Mouse (Mus musculus) heart, embryonic 14.5 days (tissue): ENCODE data around the gene Gm5108. TPM values are rescaled to one million over a fixed set of nuclear protein-coding genes. Genes with fewer than 3 reads are reported as not detected.

Experiments used
- ATAC-seq: fragments of 200-750 bp; cut with Nextera tagmentation; 2 replicates; pipeline ENCODE4 v1.8.0; 2017; ENCODE audit warnings: low read depth, moderate TSS enrichment; ENCODE audit not compliant: insufficient number of reproducible peaks, insufficient read depth, low FRiP score
- H3K27ac ChIP-seq, 2 experiments: fragments of 200-500 bp in 1 of 2; fragments of 300-500 bp in 1 of 2; sonication (generic) in 1 of 2; replicated peaks in 1 of 2; 2 replicates each; pipeline ENCODE4 v1.5.1; 2012 to 2014; ENCODE audit warnings: low read depth in 2 of 2, low read length in 2 of 2, control low read depth in 1 of 2, mild to moderate bottlenecking in 1 of 2, mixed read lengths in 1 of 2; ENCODE audit not compliant: control insufficient read depth in 1 of 2, insufficient read depth in 1 of 2
- H3K27me3 ChIP-seq: fragments of 300-500 bp; sonication (generic); 2 replicates; pipeline ENCODE4 v1.6.1; 2014; ENCODE audit warnings: mild to moderate bottlenecking, low read length, control low read depth; ENCODE audit not compliant: control insufficient read depth, insufficient read depth
- H3K36me3 ChIP-seq: fragments of 300-500 bp; sonication (generic); 2 replicates; pipeline ENCODE4 v1.6.1; 2014; ENCODE audit warnings: mild to moderate bottlenecking, control low read depth, low read length, mixed read lengths; ENCODE audit not compliant: control insufficient read depth, insufficient read depth
- H3K4me1 ChIP-seq, 2 experiments: fragments of 200-500 bp in 1 of 2; fragments of 300-500 bp in 1 of 2; sonication (generic) in 1 of 2; 2 replicates each; pipeline ENCODE4 v1.6.1; 2012 to 2014; ENCODE audit warnings: low read length in 2 of 2, control low read depth in 1 of 2, mixed read lengths in 1 of 2; ENCODE audit not compliant: control insufficient read depth in 2 of 2, insufficient read depth in 2 of 2
- H3K4me2 ChIP-seq: fragments of 300-500 bp; sonication (generic); 2 replicates; pipeline ENCODE4 v1.6.1; 2014; ENCODE audit warnings: mild to moderate bottlenecking, low read length
- H3K4me3 ChIP-seq, 2 experiments: fragments of 200-500 bp in 1 of 2; fragments of 300-500 bp in 1 of 2; sonication (generic) in 1 of 2; 2 replicates each; pipeline ENCODE4 v1.5.1; 2012 to 2014; ENCODE audit warnings: low read length in 2 of 2, mild to moderate bottlenecking in 2 of 2, control low read depth in 1 of 2, low read depth in 1 of 2, moderate library complexity in 1 of 2; ENCODE audit not compliant: control insufficient read depth in 1 of 2, insufficient read depth in 1 of 2
- H3K9ac ChIP-seq: fragments of 300-500 bp; sonication (generic); 2 replicates; pipeline ENCODE4 v1.6.1; 2014; ENCODE audit warnings: mild to moderate bottlenecking, low read length
- H3K9me3 ChIP-seq: fragments of 300-500 bp; sonication (generic); 2 replicates; pipeline ENCODE4 v1.6.1; 2016; ENCODE audit warnings: low read length, control low read depth; ENCODE audit not compliant: control insufficient read depth
- whole genome bisulfite sequencing: fragments of 180-500 bp; shearing (Covaris S2); extraction: QIAGEN DNeasy Blood & Tissue Kit; methylation state at CpG from one replicate; pipeline ENCODE4 v1.1.7; 2014; 5-methylcytosine and 5-hydroxymethylcytosine counted together
- polyA plus RNA-seq: library from polyadenylated mRNA; unstranded; fragments of >200 nt; fragmentation: Nextera tagmentation; extraction: Ambion mirVana; gene quantifications from 2 replicates; pipeline ENCODE4 v1.2.1, GENCODE M21; 2014

The Gm5108 gene
- polyA plus RNA-seq, 1 experiment from 2014 or later: not detected

DNA sequence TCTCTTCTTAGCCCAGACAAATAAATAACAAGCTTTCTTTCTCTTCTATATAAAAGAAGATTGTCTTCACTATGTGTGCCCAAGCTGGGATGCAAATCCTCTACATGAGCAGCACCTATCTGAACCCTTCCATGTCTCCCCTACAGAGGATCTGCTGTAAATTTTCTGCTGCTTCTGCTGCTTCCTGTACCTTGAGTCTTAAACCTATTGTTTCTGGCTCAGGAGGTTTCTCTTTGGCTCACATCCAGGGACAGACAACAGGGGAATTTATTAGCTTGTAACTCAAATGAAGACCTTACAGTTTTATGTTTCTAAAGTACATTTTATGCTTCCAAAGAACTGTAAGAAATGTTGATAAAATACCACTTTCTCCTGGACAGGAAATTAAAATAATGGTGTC lies 5.5 kb downstream of the Gm5108 start:
- no peak overlapping the region for H3K27ac ChIP-seq
- no peak overlapping the region for H3K4me2 ChIP-seq
- no peak overlapping the region for H3K4me3 ChIP-seq
- H3K4me1 ChIP-seq: no peaks in the 10 kb centered on the region
- H3K9me3 ChIP-seq: no peaks in the 10 kb centered on the region
- no peaks in the 10 kb centered on the region for H3K27me3 ChIP-seq
- H3K36me3 ChIP-seq: no peaks in the 10 kb centered on the region
- no peak for ATAC-seq
- H3K9ac ChIP-seq: no peak overlapping the region

DNA sequence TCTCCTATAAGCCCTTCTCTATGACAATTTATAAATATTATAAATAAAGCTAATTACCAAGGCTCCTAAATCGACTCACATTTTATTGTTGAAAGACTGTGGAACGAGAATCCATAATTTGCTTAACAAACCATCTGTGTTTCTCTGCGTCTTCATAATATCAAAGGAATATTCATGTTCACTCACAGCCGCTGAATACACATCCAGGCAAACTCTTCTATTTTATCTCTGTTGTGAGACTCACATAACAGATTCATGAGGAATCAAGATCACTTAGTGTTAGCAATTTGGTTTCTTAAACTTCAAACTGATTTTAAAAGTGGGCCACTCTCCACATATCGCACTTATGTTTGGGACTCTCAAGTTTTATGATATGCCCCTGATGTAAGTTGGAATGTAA lies 6.6 kb downstream of the Gm5108 start:
- Histone ChIP-seq H3K27ac (no peak overlapping the region), H3K9me3 (no peaks in the 10 kb centered on the region), H3K4me3 (no peak overlapping the region), H3K27me3 (no peaks in the 10 kb centered on the region), H3K36me3 (no peaks in the 10 kb centered on the region), H3K9ac (no peak overlapping the region), H3K4me1 (no peaks in the 10 kb centered on the region), H3K4me2 (no peak overlapping the region)
- 87% methylated on average over 5 of the region's 5 CpGs for WGBS
- no peak for ATAC-seq

DNA sequence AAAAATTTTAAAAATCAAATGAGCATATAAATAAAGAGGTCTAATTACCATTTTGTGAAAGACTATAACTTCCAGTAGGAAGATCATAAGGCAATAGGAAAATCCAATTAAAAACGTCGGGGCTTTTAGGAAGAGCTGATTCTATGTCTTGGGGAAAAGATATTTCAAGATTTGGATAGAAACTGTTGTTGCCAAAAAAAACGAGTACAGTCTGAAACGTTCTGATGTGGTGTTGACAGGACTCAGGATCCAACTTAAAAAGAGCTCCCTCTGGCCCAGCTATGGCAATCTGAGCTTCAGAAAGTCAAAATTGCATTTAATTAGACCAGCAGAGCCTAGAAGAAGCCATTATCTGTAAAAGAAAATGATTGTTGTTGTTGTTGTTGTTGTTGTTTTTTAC lies 12.6 kb downstream of the Gm5108 start:
- Histone ChIP-seq H3K4me1 (no peaks in the 10 kb centered on the region), H3K9me3 (no peaks in the 10 kb centered on the region), H3K4me3 (no peak overlapping the region), H3K4me2 (no peak overlapping the region), H3K27me3 (no peaks in the 10 kb centered on the region), H3K27ac (no peak overlapping the region), H3K36me3 (no peaks in the 10 kb centered on the region), H3K9ac (no peak overlapping the region)
- WGBS: 57% methylated on average over 4 of the region's 4 CpGs
- no peak for ATAC-seq

GRCm38 (mm10) chr5:67955486-67955885 lies 14.0 kb downstream of the Gm5108 start:
- Histone ChIP-seq H3K9me3 (no peaks in the 10 kb centered on the region), H3K4me3 (no peak overlapping the region), H3K27me3 (no peaks in the 10 kb centered on the region), H3K4me1 (no peaks in the 10 kb centered on the region), H3K27ac (no peak overlapping the region), H3K36me3 (no peaks in the 10 kb centered on the region), H3K4me2 (no peak overlapping the region), H3K9ac (no peak overlapping the region)
- no peak for ATAC-seq
- WGBS: 77% methylated on average over 7 of the region's 7 CpGs

DNA sequence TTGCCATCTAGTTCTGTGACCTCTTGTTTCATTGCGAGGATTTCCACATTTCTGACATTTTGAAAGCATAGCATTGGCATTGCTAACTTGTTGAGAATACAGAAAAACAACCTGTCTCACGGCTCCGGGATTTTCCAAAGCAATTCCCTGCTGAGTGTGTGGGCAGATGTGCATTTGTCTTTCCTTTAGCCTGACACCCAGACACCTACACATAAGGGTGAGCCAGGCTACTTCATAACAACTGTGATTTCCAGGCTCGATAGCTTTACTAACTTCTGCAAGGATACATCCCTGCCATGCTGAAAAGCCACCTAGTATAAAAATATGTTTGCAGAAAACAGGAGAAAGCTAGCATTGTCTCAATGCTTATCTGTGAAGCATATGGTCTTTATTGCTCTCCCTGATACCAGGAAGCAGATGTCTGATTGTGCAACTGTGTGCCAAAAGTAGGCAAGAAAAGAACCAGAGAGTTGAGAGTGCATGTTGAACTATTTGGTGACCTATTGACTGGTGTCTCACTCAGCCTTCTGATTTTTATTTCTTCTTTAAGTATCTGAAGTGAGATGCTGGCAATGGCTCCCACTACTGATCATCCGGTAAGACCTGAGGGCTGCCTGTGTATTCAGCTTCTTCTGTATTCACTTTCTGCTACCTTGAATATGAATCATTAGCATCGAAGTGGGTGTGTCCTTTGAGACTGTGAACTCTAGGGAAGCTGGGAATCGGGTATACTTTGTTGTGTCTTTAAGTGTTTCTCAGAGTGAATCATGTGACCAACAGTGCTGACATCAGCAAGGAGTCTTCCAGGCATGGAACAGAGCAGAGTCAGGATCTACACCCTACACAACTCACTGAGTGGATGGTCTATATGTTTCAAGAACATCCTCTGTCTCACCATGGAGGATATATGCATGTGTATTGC lies 20.5 kb downstream of the Gm5108 start:
- Histone ChIP-seq H3K9ac (no peak overlapping the region), H3K4me2 (no peak overlapping the region), H3K27ac (no peak overlapping the region), H3K4me3 (no peak overlapping the region), H3K27me3 (no peaks in the 10 kb centered on the region), H3K4me1 (no peaks in the 10 kb centered on the region), H3K36me3 (no peaks in the 10 kb centered on the region), H3K9me3 (no peaks in the 10 kb centered on the region)
- ATAC-seq: no peak
- WGBS: 78% methylated on average over 7 of the region's 7 CpGs

DNA sequence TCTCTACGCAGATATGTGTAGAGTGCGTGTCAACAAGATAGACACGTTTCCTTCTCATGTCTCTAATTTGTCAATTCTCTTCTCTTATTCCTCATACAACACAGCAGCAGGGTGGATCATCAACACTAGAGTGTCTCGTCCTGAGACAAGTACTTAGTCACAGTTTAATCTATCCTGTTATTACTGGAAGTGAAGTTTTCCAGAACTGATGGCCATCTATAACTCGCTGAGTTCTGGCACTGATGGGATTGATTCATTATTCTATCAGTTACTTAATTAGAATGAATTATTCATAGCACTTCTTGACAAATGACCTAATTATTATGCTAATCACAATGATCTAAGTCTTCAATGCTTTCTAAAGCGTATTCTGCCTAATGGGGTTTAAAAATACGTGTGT lies 28.1 kb downstream of the Gm5108 start:
- no peak for ATAC-seq
- Histone ChIP-seq H3K36me3 (no peaks in the 10 kb centered on the region), H3K27me3 (no peaks in the 10 kb centered on the region), H3K4me3 (no peak overlapping the region), H3K9me3 (no peaks in the 10 kb centered on the region), H3K27ac (no peak overlapping the region), H3K4me2 (no peak overlapping the region), H3K9ac (no peak overlapping the region), H3K4me1 (no peaks in the 10 kb centered on the region)
- WGBS: 71% methylated on average over 7 of the region's 7 CpGs

- Histone ChIP-seq H3K4me2 (no peak overlapping the region), H3K4me3 (no peak overlapping the region), H3K9me3 (no peaks in the 10 kb centered on the region), H3K36me3 (no peaks in the 10 kb centered on the region), H3K9ac (no peak overlapping the region), H3K27ac (no peak overlapping the region), H3K27me3 (no peaks in the 10 kb centered on the region), H3K4me1 (no peaks in the 10 kb centered on the region)
- 58% methylated on average over 3 of the region's 3 CpGs for WGBS
- no peak for ATAC-seq
These were observed 40.6 kb downstream of the Gm5108 start for GRCm38 (mm10) chr5:67981946-67982526.
